Mouse (Mus musculus) urinary bladder, postnatal 10 days (tissue): ENCODE measurements around the gene Pdzrn4.

Experiments
- DNase-seq: peaks from one replicate; pipeline ENCODE4 v3.0.0; 2022; ENCODE audit warnings: low spot score

Gene Pdzrn4

DNA sequence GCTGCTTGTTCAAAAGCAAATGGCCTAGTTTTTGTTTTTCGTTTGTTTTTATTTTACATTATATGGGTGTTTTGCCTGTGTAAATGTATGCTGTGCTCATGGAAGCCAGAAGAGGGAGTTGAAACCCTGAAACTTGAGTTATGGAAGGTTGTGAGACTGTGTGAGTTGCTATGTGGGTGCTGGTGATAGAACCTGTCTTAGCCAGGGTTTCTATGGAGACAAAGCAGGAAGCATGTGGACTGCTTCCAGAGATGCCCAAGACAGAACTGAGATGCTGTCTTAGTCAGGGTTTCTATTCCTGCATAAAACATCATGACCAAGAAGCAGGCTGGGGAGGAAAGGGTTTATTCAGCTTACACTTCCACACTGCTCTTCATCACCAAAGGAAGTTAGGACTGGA lies 190.8 kb downstream of the Pdzrn4 start:
- DNase-seq, result no peak

DNA sequence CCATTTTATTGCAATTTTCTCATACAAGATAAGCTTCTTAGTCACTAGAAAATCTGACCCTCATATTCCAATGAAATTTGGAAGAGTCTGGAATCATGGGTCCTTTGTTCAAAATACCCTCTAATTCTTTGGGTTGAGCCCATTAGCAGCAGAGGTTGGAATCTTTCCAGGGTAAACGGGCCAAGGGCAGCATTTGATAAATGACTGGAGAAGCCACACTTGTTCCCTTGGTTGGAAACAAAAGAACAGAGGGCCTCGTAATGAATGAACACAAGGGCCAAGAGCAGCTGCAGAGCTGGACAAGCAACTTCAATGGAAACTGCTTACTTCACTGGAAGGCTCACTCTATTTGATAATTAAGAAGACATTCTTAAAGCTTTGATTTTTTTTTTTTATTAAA lies 198.0 kb downstream of the Pdzrn4 start:
- DNase-seq, result no peak

DNA sequence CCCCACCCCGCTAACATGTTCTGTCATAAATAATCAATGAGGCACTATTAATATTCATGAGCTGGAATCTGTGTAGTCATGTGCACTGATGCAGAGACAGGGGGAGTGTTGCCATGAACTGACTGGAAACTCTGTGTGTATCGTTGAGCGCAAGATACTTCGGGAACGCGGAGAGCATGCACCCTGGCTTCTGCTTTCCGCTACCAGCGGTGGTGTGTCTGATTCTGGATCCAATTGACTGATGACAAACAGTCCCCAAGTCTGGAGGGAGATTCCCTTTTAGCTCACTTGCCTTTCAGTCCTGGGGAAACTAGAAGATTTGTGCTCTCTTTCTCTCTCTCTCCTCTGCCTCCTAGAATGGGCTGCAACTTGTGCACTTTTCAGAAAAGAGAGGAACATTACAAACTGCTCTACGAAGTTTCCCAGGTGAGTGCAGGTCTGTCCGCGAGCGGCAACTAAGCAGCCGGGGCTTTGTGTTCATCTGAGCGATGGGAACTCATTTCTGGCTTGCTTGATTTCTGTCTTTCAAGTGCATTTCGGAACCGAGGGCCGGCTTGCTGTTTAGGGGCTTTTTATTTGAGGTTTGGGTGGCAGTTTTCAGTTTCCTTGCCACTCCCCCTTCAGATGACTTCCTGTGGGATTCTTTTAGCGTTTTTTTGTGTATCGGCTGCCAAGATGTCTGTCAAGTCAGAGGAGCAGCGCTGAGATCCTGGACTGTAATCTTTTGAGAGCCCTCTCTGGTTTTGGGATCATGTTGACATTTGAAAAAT lies 200.5 kb downstream of the Pdzrn4 start:
- no peak for DNase-seq

DNA sequence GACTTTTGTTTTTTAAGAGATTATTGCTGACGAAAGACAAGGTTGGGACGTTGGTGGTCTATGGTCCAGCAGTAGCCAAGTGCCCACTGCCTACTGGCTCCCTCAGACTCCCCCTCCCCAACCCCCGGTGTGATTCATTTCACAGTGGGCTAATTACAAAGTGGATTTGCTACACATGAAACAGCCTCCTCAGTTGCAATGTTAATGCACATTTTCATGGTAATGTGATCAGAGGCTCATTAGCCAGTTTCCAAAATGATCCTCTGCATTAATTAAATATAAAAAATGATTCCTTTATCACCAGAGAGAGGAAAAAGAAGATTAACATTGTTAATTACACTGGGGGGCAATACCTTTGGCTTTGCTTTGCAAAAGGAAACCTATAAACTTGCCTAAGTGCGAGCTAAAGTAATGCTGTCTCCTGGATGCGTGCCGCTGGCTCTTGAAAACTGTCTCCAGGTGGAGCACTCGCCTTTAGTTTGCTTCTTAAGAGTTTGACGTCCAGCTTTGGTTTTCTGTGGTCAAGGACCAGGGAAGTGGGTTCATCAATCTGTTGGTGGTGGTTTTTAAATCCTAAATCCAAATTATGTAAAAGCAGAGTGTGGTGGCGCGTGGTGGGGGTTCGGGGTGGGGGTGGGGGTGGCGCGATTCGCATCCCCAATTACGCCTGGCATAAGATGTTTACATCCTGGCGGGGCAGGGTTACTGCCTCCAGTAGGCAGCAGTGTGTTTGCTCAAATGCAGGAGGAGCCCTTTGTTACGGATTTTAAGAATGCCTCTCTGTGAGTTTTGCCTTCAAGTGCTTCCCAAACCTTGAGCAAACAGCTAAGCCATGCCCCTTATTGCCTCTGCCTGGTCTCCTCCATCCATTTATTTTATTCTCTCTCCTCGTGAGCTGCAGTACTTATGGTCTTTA lies 202.0 kb downstream of the Pdzrn4 start:
- DNase-seq, result no peak

DNA sequence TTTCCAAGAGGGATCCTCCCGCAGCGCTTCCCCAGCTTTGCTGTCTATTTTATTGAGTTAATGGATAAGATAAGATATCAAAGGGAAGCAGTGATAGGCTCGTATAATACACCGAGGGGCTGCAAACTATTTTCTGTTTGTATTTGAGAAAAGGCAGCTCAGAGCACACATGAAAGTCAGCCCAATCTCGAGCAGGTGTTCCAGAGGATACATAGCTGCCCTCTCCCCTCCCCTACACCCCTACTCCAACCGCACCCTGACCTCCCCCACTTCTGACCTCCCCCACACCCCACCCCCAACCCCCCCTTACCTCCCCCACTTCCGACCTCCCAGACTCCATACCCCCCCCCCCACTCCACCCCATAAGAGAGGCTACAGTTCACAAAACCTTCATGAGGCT lies 202.7 kb downstream of the Pdzrn4 start:
- no peak for DNase-seq

DNA sequence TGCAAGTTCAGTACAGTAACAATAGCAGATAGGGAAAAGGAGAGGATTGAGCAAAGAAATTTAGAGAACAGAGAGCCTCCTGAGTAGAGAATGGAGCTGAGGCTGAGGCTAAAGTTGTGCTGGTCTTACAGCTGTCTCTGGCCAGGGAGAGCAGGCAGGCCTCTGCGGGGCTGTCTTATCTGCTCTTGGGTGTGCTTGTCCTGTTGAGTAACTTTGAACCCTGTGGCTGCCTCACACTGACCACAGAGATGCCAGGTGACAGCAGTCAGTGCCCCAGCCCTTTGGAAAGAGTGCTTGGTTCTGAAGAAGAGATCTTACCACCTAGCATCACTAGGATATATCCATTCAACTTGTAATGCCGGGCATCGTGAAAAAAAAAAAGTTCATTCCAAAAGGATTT lies 214.2 kb downstream of the Pdzrn4 start:
- no peak for DNase-seq

DNA sequence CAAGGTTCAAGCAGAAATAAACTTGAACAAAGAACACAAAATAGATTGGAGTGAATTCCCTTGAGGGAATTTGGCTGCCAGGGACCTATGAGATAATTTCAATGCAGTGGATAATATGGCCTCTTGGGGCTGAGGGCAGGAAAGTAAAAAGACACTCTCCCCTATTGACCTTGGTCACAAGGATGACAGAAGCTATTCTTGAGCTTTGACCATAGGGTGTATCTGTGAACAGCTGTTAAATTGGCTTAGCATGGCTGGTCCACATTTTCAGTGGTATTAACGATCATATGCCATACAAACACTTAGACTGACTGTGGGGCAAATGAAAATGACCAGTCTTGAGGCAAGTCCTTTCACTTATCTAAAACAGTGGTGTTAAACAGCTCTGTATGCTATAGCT lies 215.7 kb downstream of the Pdzrn4 start:
- no peak for DNase-seq

DNA sequence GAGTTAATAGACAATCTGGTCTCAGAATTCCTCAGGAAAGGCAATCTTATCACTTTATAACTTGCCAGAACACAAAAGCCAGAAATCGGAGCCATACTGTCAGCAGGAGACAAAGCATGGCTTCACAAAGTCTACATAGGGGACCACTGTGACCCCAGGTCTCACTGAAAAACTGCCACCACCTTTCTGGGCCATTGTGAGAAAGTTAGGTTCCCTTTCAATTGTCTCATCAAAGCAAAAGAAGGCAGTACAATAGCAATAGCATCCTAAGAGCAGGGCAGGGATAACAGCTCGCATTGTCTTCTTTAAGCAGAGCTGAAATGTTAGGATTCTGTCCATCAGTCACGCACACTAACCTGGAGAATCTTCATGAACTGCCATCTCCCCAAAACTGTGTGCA lies 216.5 kb downstream of the Pdzrn4 start:
- DNase-seq, result no peak

DNA sequence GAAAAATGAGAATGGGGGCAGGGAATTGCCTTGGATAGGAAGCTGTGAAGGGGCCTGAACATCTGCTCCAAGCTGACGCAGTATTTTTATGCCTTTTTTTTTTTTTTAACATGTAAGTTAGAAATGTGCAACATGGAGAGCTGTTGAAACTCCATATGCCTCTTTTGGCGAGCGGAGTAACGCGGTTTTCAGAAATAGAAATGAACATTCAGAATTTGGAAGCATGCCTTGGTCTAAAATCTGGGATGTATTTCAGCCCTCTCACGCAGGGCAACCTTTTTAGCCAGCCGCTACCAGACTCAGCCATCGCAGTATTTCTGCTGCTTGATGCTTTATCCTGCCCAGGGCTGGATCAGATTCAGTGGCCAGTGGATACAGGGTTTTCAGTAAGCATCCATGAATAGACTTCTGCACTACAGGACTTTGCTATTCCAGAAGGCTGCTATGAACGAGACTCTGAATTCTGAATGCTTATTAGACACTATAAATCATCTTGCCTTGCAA lies 225.1 kb downstream of the Pdzrn4 start:
- DNase-seq, result no peak

DNA sequence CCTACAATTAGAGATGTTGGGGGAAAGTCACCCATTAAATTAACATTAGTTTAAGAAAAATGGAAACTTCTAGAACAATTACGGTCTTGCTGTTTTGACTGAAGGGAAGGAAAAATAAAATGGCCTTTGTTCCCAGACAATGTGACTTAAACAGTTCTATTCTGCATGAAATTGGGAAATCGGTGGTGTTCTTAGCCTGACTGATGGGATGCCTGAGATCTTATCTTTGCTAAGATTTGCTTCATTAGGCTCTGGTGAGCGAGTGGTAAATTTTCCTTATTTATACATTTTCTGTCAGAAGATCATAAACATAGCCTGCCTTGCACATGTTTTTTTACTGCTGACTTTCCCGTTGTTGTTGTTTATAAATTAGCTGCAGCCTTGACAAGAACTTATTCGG lies 225.6 kb downstream of the Pdzrn4 start:
- DNase-seq, result no peak

DNA sequence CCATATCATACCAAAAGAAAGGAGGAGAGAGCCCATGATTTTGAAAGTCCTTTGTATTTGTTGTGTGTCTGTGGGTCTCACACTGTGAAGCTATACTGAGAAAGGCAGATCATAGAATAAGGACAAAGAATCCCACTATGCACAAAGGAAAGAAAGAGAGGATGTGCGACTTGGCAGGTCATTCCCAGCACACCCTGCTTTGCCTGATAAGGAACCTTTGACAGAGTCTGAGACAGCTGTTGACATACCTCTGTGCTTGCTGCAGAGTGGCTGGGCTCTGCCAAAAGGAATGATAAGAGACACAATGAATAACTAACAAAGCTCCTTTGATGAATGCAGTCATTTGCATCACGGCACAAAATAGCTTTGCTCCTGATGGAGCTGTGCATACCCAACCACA lies 232.5 kb downstream of the Pdzrn4 start:
- no peak for DNase-seq

DNA sequence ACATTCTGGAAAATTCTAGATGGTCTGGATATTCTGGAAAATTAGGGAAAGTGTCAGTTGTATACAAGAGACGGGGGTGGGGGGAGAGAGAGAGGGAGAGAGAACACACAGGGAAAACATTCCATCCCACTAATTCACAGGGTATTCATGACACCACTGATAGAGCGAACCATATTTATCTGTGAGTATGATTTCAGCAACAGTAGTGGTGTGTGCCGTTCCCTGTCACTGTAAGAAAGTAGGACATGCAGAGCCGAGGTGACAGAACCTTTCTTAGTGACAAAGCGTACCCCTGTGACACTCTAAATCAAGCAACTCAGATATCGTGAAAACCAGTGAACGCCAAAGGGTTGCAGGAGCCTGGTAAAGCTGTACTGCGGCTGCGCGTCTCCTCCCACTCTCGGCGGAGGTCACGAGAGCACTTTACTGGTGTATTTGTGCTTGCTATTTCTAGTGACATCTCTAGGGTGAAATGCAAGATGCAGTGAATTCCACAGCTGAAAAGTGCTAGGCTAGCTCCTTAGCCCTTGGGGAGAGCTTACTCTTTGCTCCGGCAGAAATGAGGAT lies 237.4 kb downstream of the Pdzrn4 start:
- no peak for DNase-seq

DNA sequence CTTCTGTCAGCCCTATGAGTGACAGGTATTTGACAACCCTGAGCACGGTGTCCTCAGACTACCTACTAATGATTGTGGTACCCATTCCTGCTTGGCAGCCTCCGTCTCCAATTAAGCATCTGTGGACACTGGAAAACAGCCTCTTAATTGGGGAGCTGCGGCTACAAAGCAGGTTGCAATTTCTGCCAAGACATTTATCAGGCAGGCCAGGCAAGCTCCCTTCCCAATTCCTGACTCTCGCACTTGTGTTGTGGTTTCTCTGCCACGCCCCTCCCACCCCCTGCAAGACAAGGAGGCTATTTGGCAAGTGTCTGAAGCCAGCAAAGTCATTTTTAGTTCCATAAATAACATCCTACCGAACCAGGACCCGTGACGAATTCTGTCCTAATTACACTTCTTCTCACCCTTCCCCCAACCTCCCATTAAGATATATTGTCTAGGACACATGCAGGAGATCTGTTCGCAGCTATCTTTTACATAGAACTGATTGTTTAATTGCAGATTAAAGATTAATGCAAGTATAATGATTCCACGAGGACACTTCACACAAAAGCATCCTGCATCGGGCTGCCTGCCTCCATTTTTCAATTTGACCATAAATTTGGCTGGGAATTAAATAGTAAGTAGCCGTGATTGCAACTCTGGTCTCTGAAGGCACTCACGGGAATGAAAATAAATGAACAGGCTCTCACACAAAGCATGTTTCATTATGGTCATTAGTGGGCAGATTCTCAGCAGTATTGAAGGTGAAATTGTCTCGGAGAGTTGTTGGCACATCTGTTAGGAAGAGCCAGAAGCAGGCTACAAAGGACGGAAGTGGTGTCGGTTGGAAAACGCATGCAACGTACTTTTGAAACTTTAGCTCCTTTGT lies 243.8 kb downstream of the Pdzrn4 start:
- no peak for DNase-seq

DNA sequence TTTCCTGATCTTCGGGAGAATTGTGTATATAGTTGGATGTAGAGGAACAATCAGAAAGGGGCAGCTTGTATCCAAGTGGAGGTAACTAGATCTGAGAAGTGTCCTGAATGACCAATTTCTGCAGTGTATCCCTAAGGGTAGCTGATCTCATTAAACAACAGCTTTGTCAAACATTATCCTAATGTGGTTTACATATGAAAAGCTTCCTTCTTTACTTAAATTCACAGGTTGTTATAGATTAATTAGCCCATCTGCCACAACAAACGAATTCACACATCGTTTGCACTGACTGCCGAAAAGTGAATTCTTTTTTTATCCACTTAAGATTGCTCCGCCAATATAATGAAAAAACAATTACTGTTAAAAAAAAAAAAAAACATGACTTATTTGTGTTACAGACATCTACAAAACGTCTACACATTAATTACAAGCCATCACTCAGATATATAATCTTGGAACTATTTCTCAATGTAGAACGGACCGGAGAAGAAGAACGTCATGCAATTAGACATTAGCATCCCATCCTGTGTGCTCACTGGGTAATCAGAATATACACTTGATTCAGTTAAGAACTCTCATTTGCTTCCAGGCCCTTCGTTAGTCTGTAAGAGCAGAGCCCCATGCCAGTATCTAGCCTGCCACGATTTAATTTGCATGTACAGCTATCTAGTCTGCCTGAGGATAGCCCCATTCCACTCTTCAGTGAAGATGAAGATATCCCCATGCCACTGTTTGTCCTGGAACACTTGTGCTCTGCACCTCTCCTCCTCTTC lies 274.8 kb downstream of the Pdzrn4 start:
- no peak for DNase-seq

DNA sequence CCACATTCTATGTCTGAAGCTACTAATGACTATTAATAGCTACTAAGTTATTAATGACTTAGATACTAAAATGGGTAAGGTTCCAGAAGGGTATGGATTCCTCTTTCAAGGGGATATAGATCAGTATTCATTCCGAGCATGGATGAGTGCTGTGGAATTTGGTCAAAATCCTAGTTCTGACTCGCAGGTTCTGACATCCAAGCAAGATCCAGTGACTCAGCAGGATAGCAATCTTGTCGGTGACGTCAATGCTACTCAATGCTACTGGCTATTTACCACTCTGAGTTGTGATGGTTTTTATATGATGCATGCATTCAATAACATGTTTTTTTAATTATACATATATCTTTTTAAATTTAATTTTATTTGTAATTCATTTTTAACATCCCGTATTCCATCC lies 279.4 kb downstream of the Pdzrn4 start:
- no peak for DNase-seq

DNA sequence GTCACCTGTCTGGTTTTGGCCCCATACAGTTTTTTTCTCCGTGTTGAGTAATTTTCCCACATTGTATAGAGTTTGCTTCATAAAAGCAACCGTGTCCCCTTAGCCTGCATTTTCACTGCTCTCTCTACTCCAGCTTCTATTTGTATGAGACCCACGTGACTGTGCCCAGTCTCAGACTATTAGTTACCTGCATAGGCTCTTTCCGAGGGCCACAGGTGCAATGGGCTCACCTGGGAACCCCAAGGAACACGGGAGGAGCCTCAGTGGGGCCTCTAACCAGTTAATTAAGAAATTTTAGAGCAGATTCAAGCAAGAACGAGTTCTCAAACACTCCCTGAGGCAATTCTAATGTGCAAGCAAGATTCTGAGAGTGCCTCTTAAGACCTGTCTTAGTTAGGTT lies 281.7 kb downstream of the Pdzrn4 start:
- DNase-seq, result no peak

DNA sequence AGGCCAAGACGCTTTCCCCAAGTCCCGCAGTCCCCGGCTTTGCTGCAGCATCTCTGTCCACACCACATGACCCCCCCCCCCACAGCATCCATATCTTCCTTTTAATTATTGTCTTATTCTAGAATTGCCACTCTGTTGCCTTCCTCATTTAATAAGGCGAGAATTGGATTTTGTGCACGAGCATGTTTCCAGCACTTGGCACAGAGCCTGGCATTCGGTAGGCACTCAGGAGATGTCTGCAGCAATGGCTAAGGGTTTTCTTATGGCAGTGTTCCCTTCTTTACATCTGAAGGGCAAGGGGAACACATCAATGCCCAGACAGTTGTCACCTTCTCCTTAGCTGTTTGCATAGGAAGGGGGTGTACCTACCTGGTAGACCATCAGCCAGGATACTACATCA lies 282.9 kb downstream of the Pdzrn4 start:
- DNase-seq, result no peak

DNA sequence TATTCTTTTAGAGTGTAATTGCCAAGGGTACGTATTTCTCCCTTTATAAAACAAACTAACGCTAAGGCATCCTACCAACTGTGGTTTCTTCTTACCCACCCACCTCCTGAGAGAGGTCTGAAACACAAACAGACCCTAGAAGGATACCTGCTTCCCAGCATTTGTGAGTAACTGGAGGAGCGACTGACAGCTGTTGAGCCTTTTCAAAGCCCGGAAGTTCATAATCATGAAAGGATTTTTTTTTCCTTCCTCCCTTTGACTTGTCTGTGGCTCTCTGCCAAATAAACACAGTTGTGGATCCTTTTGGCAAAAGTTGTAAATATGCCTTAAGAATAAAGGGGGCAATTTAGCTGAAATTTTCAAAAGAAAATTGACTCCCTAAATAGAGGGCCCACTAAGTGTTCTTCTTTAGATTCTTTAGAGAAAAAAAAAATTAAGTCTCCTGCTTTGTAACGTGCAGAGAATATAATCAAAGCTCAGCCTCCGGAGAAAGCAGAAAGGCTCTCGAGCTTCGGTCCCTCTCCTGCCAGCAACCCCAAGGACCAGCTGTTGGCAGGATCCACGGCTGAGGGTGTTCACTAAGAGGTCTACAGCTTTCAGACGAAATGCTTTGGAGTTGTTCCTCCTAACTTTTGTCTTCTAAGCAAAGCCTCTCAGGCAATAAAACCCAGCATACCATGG lies 299.7 kb downstream of the Pdzrn4 start:
- DNase-seq, result no peak

DNA sequence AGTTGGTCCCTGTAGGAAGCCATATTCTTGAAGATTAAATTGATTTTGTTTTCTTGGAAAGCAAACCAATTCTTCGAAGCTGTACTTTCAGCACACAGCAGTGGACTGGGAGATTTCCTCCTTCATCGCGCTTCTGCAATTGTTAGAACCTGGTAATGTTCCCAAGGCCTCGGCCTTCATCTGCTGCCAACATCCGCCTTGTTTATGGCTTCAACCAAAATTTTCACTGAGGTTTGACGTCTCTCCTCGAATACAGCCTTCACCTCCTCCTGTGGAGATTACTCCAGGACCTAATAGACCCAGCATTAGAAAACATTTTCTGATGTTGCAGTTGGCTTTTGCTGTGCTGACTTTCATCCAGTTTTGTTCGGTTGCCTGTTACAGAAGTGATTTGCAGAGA lies 307.5 kb downstream of the Pdzrn4 start:
- no peak for DNase-seq

DNA sequence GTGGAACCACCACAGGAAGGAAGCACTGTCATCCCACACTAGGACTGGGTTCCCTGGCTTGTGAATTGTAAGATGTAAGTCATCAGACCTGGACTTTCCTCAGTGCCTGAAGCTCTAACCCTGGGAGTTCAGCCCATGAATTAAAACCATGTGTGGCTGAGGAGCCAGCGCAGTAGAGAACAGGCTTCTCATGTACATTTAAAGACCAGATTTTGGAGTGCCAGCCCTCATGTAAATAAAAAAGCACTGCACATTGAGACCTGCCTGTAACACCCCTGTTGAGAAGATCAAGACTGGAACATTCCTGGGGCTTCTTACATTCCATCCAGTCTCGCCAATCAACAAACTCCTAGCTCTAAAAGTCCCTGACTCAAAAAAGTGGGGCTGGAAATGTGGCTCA lies 342.0 kb downstream of the Pdzrn4 start:
- no peak for DNase-seq

DNA sequence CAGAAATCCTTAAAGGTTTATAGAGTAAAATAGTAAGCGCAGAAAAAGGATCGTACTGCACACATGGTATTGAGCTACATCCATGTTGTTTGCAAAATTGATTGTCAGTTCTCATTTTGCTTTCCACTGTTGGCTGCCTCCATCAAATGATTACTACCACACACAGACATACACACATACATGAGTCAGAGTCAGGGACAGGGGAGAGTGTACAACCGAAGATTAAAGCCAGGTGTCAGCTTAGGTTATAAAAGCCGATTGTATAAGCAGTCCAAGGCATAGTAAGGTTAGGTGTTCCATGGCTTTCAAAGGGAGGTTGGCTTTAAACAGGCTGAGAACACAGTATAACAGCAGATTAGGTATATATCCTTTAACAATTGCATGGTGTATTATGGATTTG lies 343.2 kb downstream of the Pdzrn4 start:
- DNase-seq, result no peak
